Mouse (Mus musculus): Measurements from ENCODE around the gene Akap7. TPM values are rescaled to one million over a fixed set of nuclear protein-coding genes. Genes with fewer than 3 reads are reported as not detected.
"Not testable (repeated sequence)": the region's sequence is repeated elsewhere in the genome, so short reads cannot be mapped to it uniquely, and the experiment has no call there.

Akap7 gene
- polyA plus RNA-seq, 1 experiment from 2014 or later, result 18.8 TPM

- H3K9me3 ChIP-seq (replicated peaks); H3K27me3 ChIP-seq; H3K4me3 ChIP-seq (replicated peaks); H3K36me3 ChIP-seq; H3K27ac ChIP-seq (replicated peaks); H3K4me2 ChIP-seq (replicated peaks); H3K4me1 ChIP-seq; ATAC-seq (ENCODE audit: insufficient number of reproducible peaks, low FRiP score, low TSS enrichment, low read depth); H3K9ac ChIP-seq: not testable (repeated sequence)
- WGBS, result 61% methylated on average over 9 of the region's 9 CpGs
Measured at GRCm38 (mm10) chr10:25186240-25186639, 121.4 kb downstream of the Akap7 start.

- Histone ChIP-seq H3K27me3 (no peaks in the 10 kb centered on the region), H3K27ac (replicated peaks) (no peak overlapping the region), H3K36me3 (no peaks in the 10 kb centered on the region), H3K9me3 (replicated peaks) (no peaks in the 10 kb centered on the region), H3K4me1 (no peaks in the 10 kb centered on the region), H3K4me3 (replicated peaks) (no peak overlapping the region), H3K4me2 (replicated peaks) (no peak overlapping the region), H3K9ac (no peak overlapping the region)
- 94% methylated on average over 4 of the region's 4 CpGs for WGBS
- no peak for ATAC-seq (ENCODE audit: insufficient number of reproducible peaks, low FRiP score, low TSS enrichment, low read depth)
Measured at GRCm38 (mm10) chr10:25185691-25186090, 122.0 kb downstream of the Akap7 start.

GRCm38 (mm10) chr10:25184819-25185603 lies 122.7 kb downstream of the Akap7 start:
- Histone ChIP-seq H3K36me3 (no peaks in the 10 kb centered on the region), H3K4me1 (no peaks in the 10 kb centered on the region), H3K27ac (replicated peaks) (no peak overlapping the region), H3K4me3 (replicated peaks) (no peak overlapping the region), H3K9me3 (replicated peaks) (no peaks in the 10 kb centered on the region), H3K9ac (no peak overlapping the region), H3K27me3 (no peaks in the 10 kb centered on the region), H3K4me2 (replicated peaks) (no peak overlapping the region)
- no peak for ATAC-seq (ENCODE audit: insufficient number of reproducible peaks, low FRiP score, low TSS enrichment, low read depth)
- WGBS, result 76% methylated on average over 10 of the region's 10 CpGs

GRCm38 (mm10) chr10:25183271-25183670 lies 124.4 kb downstream of the Akap7 start:
- WGBS, result 93% methylated on average over 6 of the region's 6 CpGs
- no peaks in the 10 kb centered on the region for H3K4me1 ChIP-seq
- H3K27ac ChIP-seq (replicated peaks), result no peak overlapping the region
- no peaks in the 10 kb centered on the region for H3K36me3 ChIP-seq
- no peak overlapping the region for H3K4me3 ChIP-seq (replicated peaks)
- no peak overlapping the region for H3K9ac ChIP-seq
- H3K27me3 ChIP-seq, result no peaks in the 10 kb centered on the region
- H3K9me3 ChIP-seq (replicated peaks), result no peaks in the 10 kb centered on the region
- H3K4me2 ChIP-seq (replicated peaks), result no peak overlapping the region
- ATAC-seq (ENCODE audit: insufficient number of reproducible peaks, low FRiP score, low TSS enrichment, low read depth), result no peak

- no peaks in the 10 kb centered on the region for H3K27me3 ChIP-seq
- 76% methylated on average over 4 of the region's 4 CpGs for WGBS
- H3K4me1 ChIP-seq, result no peaks in the 10 kb centered on the region
- no peak for ATAC-seq (ENCODE audit: insufficient number of reproducible peaks, low FRiP score, low TSS enrichment, low read depth)
- H3K9me3 ChIP-seq (replicated peaks), result no peaks in the 10 kb centered on the region
- H3K36me3 ChIP-seq, result no peaks in the 10 kb centered on the region
- no peak overlapping the region for H3K9ac ChIP-seq
- no peak overlapping the region for H3K4me2 ChIP-seq (replicated peaks)
- H3K4me3 ChIP-seq (replicated peaks), result no peak overlapping the region
- H3K27ac ChIP-seq (replicated peaks), result no peak overlapping the region
Measured at GRCm38 (mm10) chr10:25179030-25179429, 128.6 kb downstream of the Akap7 start.

- ATAC-seq (ENCODE audit: insufficient number of reproducible peaks, low FRiP score, low TSS enrichment, low read depth), result no peak
- no peaks in the 10 kb centered on the region for H3K27me3 ChIP-seq
- H3K4me3 ChIP-seq (replicated peaks), result no peak overlapping the region
Measured at GRCm38 (mm10) chr10:25177270-25177669, 130.4 kb downstream of the Akap7 start.

GRCm38 (mm10) chr10:25174872-25175271 lies 132.8 kb downstream of the Akap7 start:
- H3K9ac ChIP-seq, result no peak overlapping the region
- no peak overlapping the region for H3K4me3 ChIP-seq (replicated peaks)
- no peaks in the 10 kb centered on the region for H3K4me1 ChIP-seq
- 83% methylated on average over 2 of the region's 2 CpGs for WGBS
- H3K36me3 ChIP-seq, result no peaks in the 10 kb centered on the region
- ATAC-seq (ENCODE audit: insufficient number of reproducible peaks, low FRiP score, low TSS enrichment, low read depth), result no peak
- H3K27me3 ChIP-seq, result no peaks in the 10 kb centered on the region
- no peaks in the 10 kb centered on the region for H3K9me3 ChIP-seq (replicated peaks)
- H3K4me2 ChIP-seq (replicated peaks), result no peak overlapping the region
- no peak overlapping the region for H3K27ac ChIP-seq (replicated peaks)

More at GRCm38 (mm10) chr10:25177270-25177669, 130.4 kb downstream of the Akap7 start:
- no peak overlapping the region for H3K27ac ChIP-seq (replicated peaks)
- H3K9me3 ChIP-seq (replicated peaks), result no peaks in the 10 kb centered on the region
- no peak overlapping the region for H3K9ac ChIP-seq
- H3K36me3 ChIP-seq, result no peaks in the 10 kb centered on the region
- WGBS, result 91% methylated on average over 5 of the region's 5 CpGs
- no peaks in the 10 kb centered on the region for H3K4me1 ChIP-seq
- no peak overlapping the region for H3K4me2 ChIP-seq (replicated peaks)

GRCm38 (mm10) chr10:25167365-25168194 lies 140.1 kb downstream of the Akap7 start:
- WGBS, result 53% methylated on average over 6 of the region's 6 CpGs
- Histone ChIP-seq H3K27ac (replicated peaks) (no peak overlapping the region), H3K36me3 (no peaks in the 10 kb centered on the region), H3K9ac (no peak overlapping the region), H3K4me3 (replicated peaks) (no peak overlapping the region), H3K4me1 (no peaks in the 10 kb centered on the region), H3K27me3 (no peaks in the 10 kb centered on the region), H3K9me3 (replicated peaks) (no peaks in the 10 kb centered on the region), H3K4me2 (replicated peaks) (no peak overlapping the region)
- ATAC-seq (ENCODE audit: insufficient number of reproducible peaks, low FRiP score, low TSS enrichment, low read depth), result 0 out of 2 replicates have a peak, but pooled peaks have one; percentile 11

- not testable (repeated sequence) for H3K27ac ChIP-seq (replicated peaks); ATAC-seq (ENCODE audit: insufficient number of reproducible peaks, low FRiP score, low TSS enrichment, low read depth)
- 34% methylated on average over 3 of the region's 3 CpGs for WGBS
Measured at GRCm38 (mm10) chr10:25163510-25163909, 144.2 kb downstream of the Akap7 start.

GRCm38 (mm10) chr10:25161701-25162100 lies 146.0 kb downstream of the Akap7 start:
- Histone ChIP-seq H3K9me3 (replicated peaks) (no peaks in the 10 kb centered on the region), H3K4me2 (replicated peaks) (no peak overlapping the region), H3K9ac (no peak overlapping the region), H3K4me1 (no peaks in the 10 kb centered on the region), H3K36me3 (no peaks in the 10 kb centered on the region), H3K4me3 (replicated peaks) (no peak overlapping the region), H3K27ac (replicated peaks) (no peak overlapping the region), H3K27me3 (no peaks in the 10 kb centered on the region)
- ATAC-seq (ENCODE audit: insufficient number of reproducible peaks, low FRiP score, low TSS enrichment, low read depth), result no peak
- WGBS, result 69% methylated on average over 2 of the region's 2 CpGs

More at GRCm38 (mm10) chr10:25163510-25163909, 144.2 kb downstream of the Akap7 start:
- not testable (repeated sequence) for H3K36me3 ChIP-seq; H3K4me2 ChIP-seq (replicated peaks); H3K27me3 ChIP-seq; H3K4me1 ChIP-seq; H3K4me3 ChIP-seq (replicated peaks); H3K9me3 ChIP-seq (replicated peaks); H3K9ac ChIP-seq

GRCm38 (mm10) chr10:25158651-25159050 lies 149.0 kb downstream of the Akap7 start:
- Histone ChIP-seq H3K4me2 (replicated peaks) (no peak overlapping the region), H3K27ac (replicated peaks) (no peak overlapping the region), H3K4me1 (no peaks in the 10 kb centered on the region), H3K27me3 (no peaks in the 10 kb centered on the region), H3K4me3 (replicated peaks) (no peak overlapping the region), H3K36me3 (no peaks in the 10 kb centered on the region), H3K9ac (no peak overlapping the region), H3K9me3 (replicated peaks) (no peaks in the 10 kb centered on the region)
- ATAC-seq (ENCODE audit: insufficient number of reproducible peaks, low FRiP score, low TSS enrichment, low read depth), result no peak
- WGBS, result 73% methylated on average over 5 of the region's 5 CpGs

Data from embryonic facial prominence, embryonic 15.5 days (tissue).